Mouse (Mus musculus): ENCODE results near the gene Xrn2. TPM values are rescaled to one million over a fixed set of nuclear protein-coding genes. Genes with fewer than 3 reads are reported as not detected.
"Not testable (repeated sequence)": the region's sequence is repeated elsewhere in the genome, so short reads cannot be mapped to it uniquely, and the experiment has no call there.

Gene Xrn2
- 10 to 100 TPM; 23.0 to 27.6 TPM for total RNA-seq (2021)
- long read RNA-seq, experiment 1, transcript Xrn2-201 (30 exons, 3,434 nt): major isoform, 46 of 55 reads
- long read RNA-seq, experiment 1, partial matches to known transcripts: 1 of 55 reads
- long read RNA-seq, experiment 1, other reads (novel, unspliced or antisense): 8 of 55 reads
- long read RNA-seq, experiment 2, transcript Xrn2-201 (30 exons, 3,434 nt): major isoform, 45 of 54 reads
- long read RNA-seq, experiment 2, partial matches to known transcripts: 2 of 54 reads
- long read RNA-seq, experiment 2, other reads (novel, unspliced or antisense): 7 of 54 reads

- peak; percentile 92 for DNase-seq
Observed at GRCm38 (mm10) chr2:147012623-147013184, at the start of gene Xrn2. TSS of gene Xrn2 (plus strand) at chr2:147012996.

- DNase-seq: no peak
Observed at GRCm38 (mm10) chr2:146975024-146975423, 37.8 kb upstream of the Xrn2 start.

DNA sequence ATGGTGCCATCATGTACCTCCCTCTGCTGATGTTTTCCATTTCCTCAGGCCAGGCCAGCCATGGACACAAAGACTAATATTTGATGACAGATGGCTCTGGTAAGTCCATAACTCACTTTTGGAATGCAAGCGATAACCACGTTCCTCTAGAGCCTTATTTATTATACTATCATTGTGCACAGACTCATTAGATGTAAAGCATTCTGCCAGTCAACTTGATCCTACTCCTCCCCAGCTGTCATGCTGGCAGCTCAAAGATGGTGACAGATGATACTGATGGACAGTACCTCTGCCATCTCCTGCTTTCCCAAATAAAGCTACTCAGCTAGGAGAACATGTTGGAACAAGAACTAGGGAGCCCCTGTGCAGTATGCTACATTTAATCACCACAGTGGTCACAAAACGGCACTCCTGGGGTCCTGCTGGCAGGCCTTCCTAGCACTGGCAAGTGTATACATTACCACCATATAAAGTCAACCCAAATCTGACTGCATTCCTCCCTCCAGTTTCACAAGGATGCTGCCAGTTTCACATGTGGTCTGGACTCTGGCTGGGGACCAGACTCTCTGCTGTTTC is 37.3 kb upstream of the Xrn2 start:
- no peak for DNase-seq

DNA sequence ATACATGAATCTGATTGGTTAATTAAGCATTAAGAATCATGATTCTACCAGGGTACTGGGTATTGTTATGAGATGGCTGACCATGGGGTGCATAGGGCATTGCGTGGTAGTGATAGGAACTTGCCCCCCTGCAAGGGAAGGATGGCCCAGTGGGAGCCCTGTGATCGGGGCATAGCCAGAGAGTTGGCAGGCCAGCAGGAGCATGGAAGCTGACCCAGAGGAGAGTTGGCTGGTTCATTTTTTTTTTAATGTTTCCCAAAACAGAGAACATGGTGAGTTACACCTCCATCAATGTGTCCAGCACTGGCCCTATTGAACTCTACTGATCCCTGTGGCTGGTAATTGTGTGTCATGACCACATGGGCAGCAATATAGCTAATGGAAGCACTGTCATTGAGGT is 30.0 kb upstream of the Xrn2 start:
- DNase-seq: no peak

GRCm38 (mm10) chr2:146984831-146985230 is 28.0 kb upstream of the Xrn2 start:
- DNase-seq: no peak

- no peak for DNase-seq
Observed at GRCm38 (mm10) chr2:146985807-146986206, 27.0 kb upstream of the Xrn2 start.

DNA sequence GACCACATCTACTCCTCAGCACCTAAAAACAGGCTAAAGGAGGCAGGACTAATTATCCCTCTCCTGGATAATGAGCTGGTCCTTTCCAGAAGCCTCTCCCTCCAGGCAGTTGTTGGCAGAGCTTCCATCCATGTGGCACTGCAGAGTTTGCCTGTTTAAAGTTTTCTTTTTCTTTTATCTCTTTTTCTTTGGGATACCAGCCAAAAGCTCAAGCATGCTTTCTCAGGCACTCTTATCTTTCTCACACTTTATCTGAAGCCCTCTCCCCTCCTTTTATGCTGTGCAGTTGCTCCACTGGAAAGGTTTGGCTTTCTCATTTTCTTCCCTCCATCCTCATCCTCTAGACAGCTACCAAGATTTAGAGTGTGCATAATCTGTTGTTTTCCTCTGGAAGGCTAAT is 26.4 kb upstream of the Xrn2 start:
- no peak for DNase-seq

- no peak for DNase-seq
Observed at GRCm38 (mm10) chr2:147007265-147007664, 5.5 kb upstream of the Xrn2 start.

DNA sequence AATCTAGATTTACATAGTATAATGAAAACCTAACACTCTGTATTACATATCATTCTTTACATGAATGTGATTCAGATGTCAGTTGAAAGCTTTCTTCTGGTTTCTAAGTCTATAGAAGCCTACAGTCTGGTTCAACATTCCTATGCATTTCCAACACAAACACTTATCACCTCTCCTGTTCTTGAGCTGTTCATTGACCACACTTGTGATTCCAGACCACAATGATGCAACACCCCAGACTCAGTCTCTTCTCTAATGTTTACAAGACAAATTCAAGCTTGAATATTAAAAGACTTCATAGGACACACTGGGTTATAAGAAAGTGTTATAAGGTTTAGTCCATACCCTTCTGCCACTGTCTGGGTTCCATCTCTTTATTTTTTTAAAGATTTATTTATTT is 3.7 kb upstream of the Xrn2 start:
- DNase-seq: no peak

DNA sequence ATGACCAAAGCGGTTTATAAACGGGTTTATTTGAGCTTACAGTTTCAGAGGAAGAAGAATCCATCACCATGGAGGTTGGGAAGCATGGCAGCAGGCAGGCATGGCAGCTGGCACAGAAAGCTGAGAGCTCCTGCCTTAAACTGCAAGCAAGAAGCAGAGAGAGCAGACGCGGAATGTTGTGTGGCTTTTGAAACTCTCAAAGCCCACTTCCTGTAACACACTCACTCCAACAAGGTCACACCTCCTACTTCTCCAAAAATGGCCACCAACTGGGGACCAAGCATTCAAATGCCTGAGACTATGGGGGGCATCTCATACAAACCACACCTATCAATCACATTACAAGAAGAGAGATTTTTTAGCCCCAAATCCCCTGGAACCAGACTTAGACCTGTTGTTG is 2.7 kb upstream of the Xrn2 start:
- DNase-seq: no peak

DNA sequence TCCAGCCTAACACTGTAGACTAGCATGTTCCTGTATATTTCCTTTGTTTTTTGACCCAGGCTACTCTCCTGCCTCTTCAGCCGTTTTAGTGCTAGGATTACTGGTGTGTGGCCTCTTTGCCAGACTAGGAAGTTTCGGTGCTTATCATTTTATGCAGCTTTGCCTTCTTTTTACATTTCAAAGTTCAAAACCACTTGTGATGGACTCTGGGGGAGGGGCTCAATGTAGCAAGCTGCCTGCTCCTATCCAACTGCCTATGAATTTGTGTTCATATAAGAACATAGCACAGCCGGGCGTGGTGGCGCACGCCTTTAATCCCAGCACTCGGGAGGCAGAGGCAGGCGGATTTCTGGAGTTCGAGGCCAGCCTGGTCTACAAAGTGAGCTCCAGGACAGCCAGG is 1.8 kb upstream of the Xrn2 start:
- no peak for DNase-seq

DNA sequence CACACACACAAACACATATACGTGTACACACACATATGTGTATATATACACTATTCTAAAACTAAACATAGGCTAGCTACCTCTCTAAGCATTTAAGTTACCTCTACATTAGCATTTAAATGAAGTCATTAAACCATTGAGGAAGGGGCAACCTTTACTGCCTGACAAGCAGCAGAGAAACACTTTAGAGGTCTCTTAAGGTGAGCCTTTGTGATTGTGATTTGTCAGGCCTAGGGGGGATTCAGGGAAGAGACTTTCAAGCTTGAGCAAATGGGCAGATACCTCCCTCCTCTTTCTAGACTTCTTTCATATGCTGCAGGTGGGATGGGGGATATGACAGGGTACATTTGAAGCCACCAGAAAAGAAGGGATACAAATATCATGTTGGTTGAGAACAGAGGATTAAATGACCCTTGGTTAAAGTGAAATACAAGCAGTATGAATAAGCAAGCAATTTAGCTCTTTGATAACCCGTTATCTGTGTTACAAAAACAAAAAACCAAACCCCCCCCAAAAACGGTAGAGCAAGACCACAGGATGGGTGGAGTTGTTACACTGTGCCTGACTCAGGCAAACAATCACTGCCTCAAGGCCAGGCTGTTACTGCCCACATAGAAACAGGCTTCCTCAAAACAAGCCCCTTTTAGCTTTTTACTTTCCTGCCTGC is 1.2 kb upstream of the Xrn2 start:
- no peak for DNase-seq

GRCm38 (mm10) chr2:147012141-147012622 is 614 bp upstream of the Xrn2 start:
- DNase-seq: no peak

- DNase-seq: peak; percentile 68
Observed at GRCm38 (mm10) chr2:147013194-147013969, 586 bp downstream of the Xrn2 start.

DNA sequence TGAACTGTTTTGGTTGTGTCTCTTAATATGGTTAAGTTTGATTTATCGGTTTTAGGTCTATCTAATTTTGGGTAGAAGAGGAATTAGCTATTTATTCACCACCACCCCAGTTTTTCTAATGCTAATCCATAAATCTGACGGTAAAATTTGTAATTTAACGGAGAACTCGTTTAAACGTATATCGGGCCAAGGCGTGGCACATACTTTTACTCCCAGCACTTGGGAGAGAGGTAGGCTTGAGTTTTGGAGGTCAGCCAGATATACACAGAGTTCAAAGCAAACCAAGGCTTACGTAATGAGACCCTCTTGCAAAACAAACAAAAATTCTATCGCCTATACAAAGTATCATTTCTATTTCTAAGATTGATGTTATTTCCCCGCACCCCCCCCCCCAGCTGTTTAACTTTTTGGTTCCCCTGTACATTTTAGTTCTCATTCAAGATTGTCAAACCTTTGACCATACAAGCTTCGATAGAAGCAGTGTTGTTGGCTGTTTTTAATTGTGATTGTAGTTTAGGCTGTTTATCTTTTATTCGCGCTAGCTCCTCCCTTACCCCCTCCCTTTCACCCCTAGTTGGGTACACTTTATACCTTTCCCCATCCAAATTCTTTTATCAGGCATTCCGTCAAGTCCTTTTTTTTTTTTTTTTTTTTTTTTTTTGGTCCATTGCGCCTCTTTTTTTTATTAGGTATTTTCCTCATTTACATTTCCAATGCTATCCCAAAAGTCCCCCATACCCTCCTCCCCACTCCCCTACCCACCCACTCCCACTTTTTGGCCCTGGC is 1.5 kb downstream of the Xrn2 start:
- no peak for DNase-seq

DNA sequence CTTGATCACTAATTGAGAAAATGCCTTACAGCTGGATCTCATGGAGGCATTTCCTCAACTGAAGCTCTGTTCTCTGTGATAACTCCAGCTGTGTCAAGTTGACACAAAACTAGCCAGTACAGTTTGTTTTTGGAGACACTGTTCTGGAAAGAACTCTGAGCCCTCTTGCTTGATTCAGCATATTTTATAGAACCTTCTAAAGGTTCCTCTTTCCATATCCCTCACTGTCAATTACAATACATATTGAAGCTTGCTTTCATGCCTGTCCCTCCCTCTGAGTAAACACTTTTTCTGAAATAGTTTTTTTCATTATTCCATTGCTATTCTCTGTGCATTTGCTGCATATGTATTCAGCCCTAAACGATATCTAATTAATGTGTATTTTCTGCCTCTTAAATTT is 9.2 kb downstream of the Xrn2 start:
- DNase-seq: not testable (repeated sequence)

DNA sequence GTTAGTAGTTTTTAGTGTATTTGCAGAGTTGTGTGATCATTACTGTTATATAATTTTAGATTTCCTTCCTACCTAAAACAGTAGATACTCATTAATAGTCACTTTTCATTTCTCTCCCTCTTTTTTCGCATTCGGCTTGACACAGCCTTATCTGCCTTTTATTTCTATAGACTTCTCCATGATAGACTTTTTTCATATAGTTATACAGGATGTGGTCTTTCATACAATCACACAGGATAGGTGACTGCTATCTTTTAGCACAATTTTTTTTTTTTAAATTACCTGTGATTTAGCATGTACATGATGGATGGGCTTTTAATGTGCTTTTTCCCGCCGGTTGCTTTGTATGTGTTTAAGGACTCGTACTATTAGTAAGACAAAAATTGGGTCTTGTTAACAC is 10.3 kb downstream of the Xrn2 start:
- no peak for DNase-seq

GRCm38 (mm10) chr2:147023560-147023959 is 10.8 kb downstream of the Xrn2 start:
- no peak for DNase-seq

- DNase-seq: no peak
Observed at GRCm38 (mm10) chr2:147033065-147033464, 20.3 kb downstream of the Xrn2 start.

- DNase-seq: no peak
Observed at GRCm38 (mm10) chr2:147035864-147036263, 23.1 kb downstream of the Xrn2 start.

DNA sequence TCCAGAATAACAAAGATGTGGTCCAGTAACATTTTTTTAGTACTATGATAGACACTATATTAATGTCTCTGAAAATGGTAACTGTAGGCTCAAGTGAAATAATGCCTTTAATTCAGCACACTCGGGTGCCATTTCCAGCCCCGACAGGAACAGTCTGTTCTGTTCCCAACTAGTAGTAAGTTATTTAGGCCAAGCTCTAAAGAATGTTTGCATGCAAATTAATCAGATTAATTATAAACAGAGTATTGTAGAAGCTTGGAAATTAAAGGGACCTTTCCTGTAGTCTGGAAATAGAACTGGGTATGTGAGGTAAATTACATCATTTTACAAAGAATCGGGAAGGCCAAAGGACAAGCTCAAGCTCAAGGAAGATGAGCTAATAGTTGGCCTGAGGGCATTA is 34.3 kb downstream of the Xrn2 start:
- no peak for DNase-seq
